Mouse (Mus musculus): ENCODE results near the gene Rptor.

Rptor gene

GRCm38 (mm10) chr11:119687966-119688365, 85.3 kb downstream of the Rptor start:
- DNase-seq (ENCODE audit: low spot score in 2 of 2): no peak

- DNase-seq (ENCODE audit: low spot score in 2 of 2): no peak
These were observed 87.2 kb downstream of the Rptor start for GRCm38 (mm10) chr11:119689936-119690335.

- no peak for DNase-seq (ENCODE audit: low spot score in 2 of 2)
These were observed 89.6 kb downstream of the Rptor start for GRCm38 (mm10) chr11:119692196-119692910.

GRCm38 (mm10) chr11:119692911-119693261, 90.2 kb downstream of the Rptor start:
- DNase-seq (ENCODE audit: low spot score in 2 of 2): no peak

GRCm38 (mm10) chr11:119694146-119694860, 91.6 kb downstream of the Rptor start:
- no peak for DNase-seq (ENCODE audit: low spot score in 2 of 2)

- DNase-seq (ENCODE audit: low spot score in 2 of 2): no peak
These were observed 93.7 kb downstream of the Rptor start for GRCm38 (mm10) chr11:119696401-119696800.

- DNase-seq (ENCODE audit: low spot score in 2 of 2): no peak
These were observed 102.8 kb downstream of the Rptor start for GRCm38 (mm10) chr11:119705381-119706066.

- DNase-seq (ENCODE audit: low spot score in 2 of 2): no peak
These were observed 104.6 kb downstream of the Rptor start for GRCm38 (mm10) chr11:119707259-119707658.

- DNase-seq (ENCODE audit: low spot score in 2 of 2): no peak
These were observed 106.5 kb downstream of the Rptor start for GRCm38 (mm10) chr11:119709239-119709638.

- peak; percentile 28 to 29 for DNase-seq (ENCODE audit: low spot score in 2 of 2)
These were observed 107.6 kb downstream of the Rptor start for GRCm38 (mm10) chr11:119710338-119710737.

- DNase-seq (ENCODE audit: low spot score in 2 of 2): no peak
These were observed 108.1 kb downstream of the Rptor start for GRCm38 (mm10) chr11:119710822-119711221.

GRCm38 (mm10) chr11:119715437-119715836, 112.7 kb downstream of the Rptor start:
- DNase-seq (ENCODE audit: low spot score in 2 of 2): no peak

GRCm38 (mm10) chr11:119715841-119716596, 113.3 kb downstream of the Rptor start:
- DNase-seq (ENCODE audit: low spot score in 2 of 2): no peak

GRCm38 (mm10) chr11:119718115-119718514, 115.4 kb downstream of the Rptor start:
- DNase-seq (ENCODE audit: low spot score in 2 of 2): no peak

GRCm38 (mm10) chr11:119720101-119721048, 117.7 kb downstream of the Rptor start:
- DNase-seq (ENCODE audit: low spot score in 2 of 2): peak; percentile 54 to 73

- no peak for DNase-seq (ENCODE audit: low spot score in 2 of 2)
These were observed 122.0 kb downstream of the Rptor start for GRCm38 (mm10) chr11:119724709-119725108.

GRCm38 (mm10) chr11:119731382-119731781, 128.7 kb downstream of the Rptor start:
- DNase-seq (ENCODE audit: low spot score in 2 of 2): no peak

GRCm38 (mm10) chr11:119732362-119732761, 129.7 kb downstream of the Rptor start:
- no peak for DNase-seq (ENCODE audit: low spot score in 2 of 2)

GRCm38 (mm10) chr11:119732961-119733656, 130.4 kb downstream of the Rptor start:
- DNase-seq (ENCODE audit: low spot score in 2 of 2): peak; percentile 30 to 38

GRCm38 (mm10) chr11:119733657-119733990, 130.9 kb downstream of the Rptor start:
- no peak for DNase-seq (ENCODE audit: low spot score in 2 of 2)

Data from heart, adult 9 months (tissue).